Mouse (Mus musculus) brain, embryonic 18.5 days (tissue): ENCODE measurements around the gene Fam122c.
A peak's percentile ranks its signal among the peaks of the same experiment; 100 is the strongest.

Source experiments
- DNase-seq: peaks from one replicate; pipeline ENCODE4 v3.0.0-alpha.2; 2012; ENCODE audit warnings: low read depth, low spot score

Gene Fam122c

DNA sequence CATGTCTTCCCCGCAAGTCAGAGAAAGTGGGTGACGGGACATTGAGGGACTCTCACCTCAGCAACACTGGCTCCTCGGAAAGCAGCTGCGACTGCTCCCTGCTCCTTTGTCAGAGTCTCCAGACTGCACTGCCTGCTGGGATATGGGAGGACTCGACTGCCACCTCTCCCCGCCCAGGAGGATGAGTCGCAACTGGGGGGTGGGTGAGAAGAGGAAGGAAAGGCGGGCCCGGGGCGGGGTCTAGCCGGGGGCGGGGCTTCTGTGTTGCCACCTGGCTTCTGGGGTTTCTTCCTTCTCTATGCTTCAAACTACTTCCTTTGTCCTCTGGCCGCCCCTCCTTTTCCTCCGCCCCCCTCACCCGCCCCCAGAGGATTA is 97.1 kb downstream of the Fam122c start, which contains the start of gene Mospd1:
TSS of gene Mospd1 (minus strand) at position 137 of the 375 bp plus-strand sequence.
- DNase-seq, result peak; percentile 70
